Mouse (Mus musculus) kidney, embryonic 16.5 days (tissue): Measurements from ENCODE around the gene Hdac1. TPM values are rescaled to one million over a fixed set of nuclear protein-coding genes. Genes with fewer than 3 reads are reported as not detected.
"Not testable (repeated sequence)": the region's sequence is repeated elsewhere in the genome, so short reads cannot be mapped to it uniquely, and the experiment has no call there.

Experiments
- ATAC-seq: fragments of 200-750 bp; cut with Nextera tagmentation; 2 replicates; pipeline ENCODE4 v1.8.0; 2017; ENCODE audit warnings: moderate TSS enrichment; ENCODE audit not compliant: low FRiP score, low TSS enrichment
- H3K27ac ChIP-seq: fragments of 300-500 bp; sonication (generic); 2 replicates; pipeline ENCODE4 v1.5.1; 2014; ENCODE audit warnings: low read length
- H3K27me3 ChIP-seq: fragments of 300-500 bp; sonication (generic); 2 replicates; pipeline ENCODE4 v1.6.1; 2014; ENCODE audit warnings: low read length, control low read depth, mixed read lengths; ENCODE audit not compliant: insufficient read depth
- H3K36me3 ChIP-seq: fragments of 300-500 bp; sonication (generic); 2 replicates; pipeline ENCODE4 v1.6.1; 2014; ENCODE audit warnings: low read length, control low read depth, mixed read lengths; ENCODE audit not compliant: insufficient read depth
- H3K4me1 ChIP-seq: fragments of 300-500 bp; sonication (generic); 2 replicates; pipeline ENCODE4 v1.6.1; 2014; ENCODE audit warnings: low read length, control low read depth, mixed read lengths; ENCODE audit not compliant: insufficient read depth
- H3K4me2 ChIP-seq: fragments of 300-500 bp; sonication (generic); replicated peaks from 2 replicates; pipeline ENCODE4 v1.6.1; 2014; ENCODE audit warnings: low read depth, low read length
- H3K4me3 ChIP-seq: fragments of 300-500 bp; sonication (generic); 2 replicates; pipeline ENCODE4 v1.5.1; 2014; ENCODE audit warnings: mild to moderate bottlenecking, low read length
- H3K9ac ChIP-seq: fragments of 300-500 bp; sonication (generic); replicated peaks from 2 replicates; pipeline ENCODE4 v1.6.1; 2014; ENCODE audit warnings: low read length
- H3K9me3 ChIP-seq: fragments of 300-500 bp; sonication (generic); 2 replicates; pipeline ENCODE4 v1.6.1; 2016; ENCODE audit warnings: low read length, control low read depth
- WGBS: fragments of 180-500 bp; shearing (Covaris S2); extraction: QIAGEN DNeasy Blood & Tissue Kit; methylation state at CpG from one replicate; pipeline ENCODE4 v1.1.7; 2014; 5-methylcytosine and 5-hydroxymethylcytosine counted together
- polyA plus RNA-seq: library from polyadenylated mRNA; unstranded; fragments of >200 nt; fragmentation: Nextera tagmentation; extraction: Ambion mirVana; gene quantifications from 2 replicates; pipeline ENCODE4 v1.2.1, GENCODE M21; 2015

The Hdac1 gene
- polyA plus RNA-seq, 1 experiment from 2014 or later: 304 TPM

DNA sequence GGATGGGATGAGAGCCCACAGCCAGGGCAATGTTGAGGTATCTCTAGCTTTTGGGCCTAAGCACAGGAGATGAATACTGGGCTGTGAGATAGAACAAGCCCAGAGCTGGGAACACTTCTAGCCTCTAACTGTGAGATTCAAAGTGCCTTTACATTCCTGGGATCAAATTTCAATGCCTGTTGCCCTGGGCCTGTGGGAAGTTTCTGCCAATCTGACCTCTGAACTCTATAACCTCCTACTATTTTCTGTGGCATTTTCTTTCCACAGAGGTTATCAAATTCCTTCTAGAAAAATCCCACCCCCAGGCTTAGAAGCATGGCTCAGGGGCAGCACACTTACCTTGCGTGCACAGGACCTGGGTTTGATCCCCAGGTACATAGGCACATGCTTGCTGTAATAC, 7.8 kb upstream of the Hdac1 start:
- H3K9me3 ChIP-seq: 0 out of 2 replicates have a peak, but pooled peaks cover 2% of the 10 kb centered on the region
- no peaks in the 10 kb centered on the region for H3K36me3 ChIP-seq
- no peak overlapping the region for H3K4me2 ChIP-seq
- no peak overlapping the region for H3K27ac ChIP-seq
- H3K4me3 ChIP-seq: no peak overlapping the region
- no peaks in the 10 kb centered on the region for H3K27me3 ChIP-seq
- H3K9ac ChIP-seq: 0 out of 2 replicates have a peak overlapping the region, but pooled peaks have one; percentile 8
- ATAC-seq: no peak
- H3K4me1 ChIP-seq: peaks cover 10% of the 10 kb centered on the region; the same call in 1 of the 2 replicates
- 54% methylated on average over 1 of the region's 1 CpGs for WGBS

DNA sequence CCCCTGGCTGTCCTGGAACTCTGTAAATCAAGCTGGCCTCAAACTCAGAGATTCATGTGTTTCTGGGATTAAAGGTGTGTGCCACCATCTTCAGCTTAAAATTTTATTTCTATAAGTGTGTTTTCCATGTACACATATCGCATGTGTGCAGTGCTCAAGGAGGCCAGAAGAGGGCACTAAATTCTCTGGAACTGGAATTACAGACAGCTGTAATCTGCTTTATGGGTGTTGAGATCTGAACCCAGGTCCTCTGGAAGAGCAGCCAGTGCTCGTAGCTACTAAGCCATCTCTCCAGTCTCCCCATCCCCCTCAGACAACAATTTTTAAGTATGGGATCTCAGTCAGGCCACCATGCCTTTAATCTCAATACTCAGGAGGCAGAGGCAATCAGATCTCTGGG, 6.8 kb upstream of the Hdac1 start:
- Histone ChIP-seq H3K9ac (no peak overlapping the region), H3K4me3 (no peak overlapping the region), H3K9me3 (0 out of 2 replicates have a peak, but pooled peaks cover 2% of the 10 kb centered on the region), H3K4me2 (no peak overlapping the region), H3K36me3 (no peaks in the 10 kb centered on the region), H3K27me3 (no peaks in the 10 kb centered on the region), H3K4me1 (peaks cover 6% of the 10 kb centered on the region; the same call in 1 of the 2 replicates), H3K27ac (no peak overlapping the region)
- no peak for ATAC-seq
- 92% methylated on average over 2 of the region's 2 CpGs for WGBS

DNA sequence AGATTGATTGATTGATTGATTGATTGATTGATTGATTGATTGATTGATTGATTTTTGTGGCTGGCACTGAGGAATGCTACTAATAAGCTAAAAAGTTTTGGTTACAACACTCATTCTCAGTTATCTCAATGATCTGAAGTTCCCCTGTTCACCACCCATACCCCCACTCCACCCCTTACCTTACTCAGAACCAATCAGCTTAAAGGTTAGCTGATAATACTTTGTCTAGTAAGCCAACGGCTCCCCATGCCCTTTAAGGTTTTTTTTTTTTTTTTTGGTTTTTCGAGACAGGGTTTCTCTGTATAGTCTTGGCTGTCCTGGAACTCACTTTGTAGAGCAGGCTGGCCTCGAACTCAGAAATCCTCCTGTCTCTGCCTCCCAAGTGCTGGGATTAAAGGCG, 5.1 kb upstream of the Hdac1 start:
- H3K4me3 ChIP-seq, H3K4me1 ChIP-seq, H3K9me3 ChIP-seq, H3K27ac ChIP-seq, H3K9ac ChIP-seq, H3K36me3 ChIP-seq, H3K27me3 ChIP-seq, ATAC-seq, H3K4me2 ChIP-seq: not testable (repeated sequence)
- WGBS: 85% methylated on average over 4 of the region's 4 CpGs

DNA sequence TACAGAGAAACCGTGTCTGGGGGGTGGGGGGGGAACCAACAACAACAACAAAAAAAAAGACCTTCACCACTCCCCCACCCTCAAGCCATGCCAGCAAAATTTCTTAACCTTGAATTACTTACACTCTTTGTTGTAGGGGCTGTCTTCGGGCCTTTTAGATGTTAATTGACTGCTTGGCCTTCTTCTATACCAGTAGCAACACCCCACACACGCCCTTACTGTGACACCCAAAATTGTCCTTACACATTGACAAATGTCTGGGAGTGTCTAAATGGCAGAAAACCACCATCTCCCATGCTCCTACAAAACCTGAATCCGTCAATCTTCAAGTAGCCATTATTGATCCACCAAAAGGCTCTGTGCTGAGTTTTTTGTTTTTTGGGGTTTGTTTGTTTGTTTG, 1.6 kb upstream of the Hdac1 start:
- Histone ChIP-seq H3K36me3 (peaks cover 6% of the 10 kb centered on the region; the same call in 1 of the 2 replicates), H3K9me3 (no peaks in the 10 kb centered on the region), H3K27ac (no peak overlapping the region), H3K9ac (no peak overlapping the region), H3K27me3 (no peaks in the 10 kb centered on the region), H3K4me3 (no peak overlapping the region), H3K4me2 (no peak overlapping the region), H3K4me1 (peaks cover 15% of the 10 kb centered on the region)
- no peak for ATAC-seq
- WGBS: 82% methylated on average over 4 of the region's 4 CpGs

DNA sequence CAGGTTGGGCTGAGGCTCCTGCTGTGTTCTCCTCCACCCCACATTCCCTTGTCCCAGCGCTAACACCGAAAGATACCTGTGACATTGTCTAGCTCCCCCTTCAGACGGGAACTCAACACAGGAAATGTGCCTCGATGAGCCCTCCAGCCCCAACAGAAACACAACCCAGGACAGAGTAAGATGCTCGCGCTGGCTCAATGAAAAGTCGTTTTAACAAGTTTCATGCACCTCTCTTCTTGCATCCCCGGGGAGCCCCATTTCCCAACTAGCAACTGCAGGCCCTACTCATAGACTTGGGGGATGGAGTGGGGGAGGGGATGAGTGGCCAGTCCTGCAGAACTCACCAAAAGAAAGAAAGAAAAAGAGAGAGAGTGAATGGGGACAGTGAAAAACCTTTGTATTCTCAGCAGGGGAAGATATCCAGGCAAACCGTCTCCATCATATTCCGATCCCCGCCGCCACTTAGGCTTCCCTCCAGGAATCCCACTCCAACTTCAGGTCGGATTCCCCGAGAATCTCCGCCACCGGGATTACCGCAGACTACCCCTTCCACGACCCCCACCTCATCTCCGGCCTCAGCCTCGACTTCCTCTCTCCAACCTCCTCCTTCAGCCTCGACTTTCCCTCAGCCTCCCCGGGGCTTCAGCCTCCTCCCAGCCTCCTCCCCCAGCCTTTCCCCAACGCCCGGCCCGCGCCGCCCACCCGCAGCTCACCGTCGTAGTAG, 483 bp downstream of the Hdac1 start:
- H3K9ac ChIP-seq: peak overlapping the region; percentile 94
- peak; percentile 8; the same call in 1 of the 2 replicates for ATAC-seq
- no peaks in the 10 kb centered on the region for H3K27me3 ChIP-seq
- no peaks in the 10 kb centered on the region for H3K9me3 ChIP-seq
- H3K4me2 ChIP-seq: peak overlapping the region; percentile 68
- H3K36me3 ChIP-seq: peaks cover 6% of the 10 kb centered on the region; the same call in 1 of the 2 replicates
- H3K4me1 ChIP-seq: peaks cover 15% of the 10 kb centered on the region
- under 1% methylated on average over 30 of the region's 30 CpGs for WGBS
- peak overlapping the region; percentile 90 for H3K4me3 ChIP-seq
- peak overlapping the region; percentile 82 for H3K27ac ChIP-seq

DNA sequence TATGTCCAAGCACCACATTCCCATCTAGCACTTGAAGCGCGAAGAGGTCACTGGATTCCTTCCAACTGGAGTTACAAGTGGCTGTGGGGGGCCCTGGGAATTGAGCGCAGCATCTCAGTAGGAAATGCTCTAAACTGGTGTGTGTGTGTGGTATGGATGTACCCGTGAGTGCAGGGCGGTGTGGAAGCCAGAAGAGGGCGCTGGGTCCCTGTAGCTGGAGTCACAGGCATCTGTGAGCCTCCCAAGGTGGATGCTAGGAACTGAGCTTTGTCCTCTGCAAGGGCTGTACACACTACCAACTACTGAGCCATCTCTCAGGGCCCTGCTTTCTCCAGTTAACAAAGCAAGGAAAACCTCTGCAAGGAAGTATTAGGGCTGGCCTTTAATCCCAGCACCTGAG, 2.5 kb downstream of the Hdac1 start:
- Histone ChIP-seq H3K27me3 (no peaks in the 10 kb centered on the region), H3K9me3 (no peaks in the 10 kb centered on the region), H3K27ac (no peak overlapping the region), H3K4me3 (no peak overlapping the region), H3K36me3 (peaks cover 11% of the 10 kb centered on the region; the same call in 1 of the 2 replicates), H3K4me2 (no peak overlapping the region), H3K4me1 (peaks cover 15% of the 10 kb centered on the region), H3K9ac (no peak overlapping the region; the same call in 1 of the 2 replicates)
- no peak for ATAC-seq
- 91% methylated on average over 6 of the region's 6 CpGs for WGBS

DNA sequence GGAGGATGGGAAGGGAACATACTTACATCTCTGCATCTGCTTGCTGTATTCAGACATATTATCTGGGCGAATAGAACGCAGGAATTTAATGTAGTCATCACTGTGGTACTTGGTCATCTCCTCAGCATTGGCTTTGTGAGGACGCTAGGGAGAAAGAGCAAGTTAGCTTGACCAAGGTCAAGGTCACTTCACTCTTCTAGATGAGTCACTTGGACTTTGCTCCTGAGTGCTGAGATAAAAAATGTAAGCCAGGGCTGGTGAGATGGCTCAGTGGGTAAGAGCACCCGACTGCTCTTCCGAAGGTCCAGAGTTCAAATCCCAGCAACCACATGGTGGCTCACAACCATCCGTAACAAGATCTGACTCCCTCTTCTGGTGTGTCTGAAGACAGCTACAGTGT, 13.6 kb downstream of the Hdac1 start:
- not testable (repeated sequence) for ATAC-seq, H3K4me3 ChIP-seq
- WGBS: 89% methylated on average over 5 of the region's 6 CpGs

DNA sequence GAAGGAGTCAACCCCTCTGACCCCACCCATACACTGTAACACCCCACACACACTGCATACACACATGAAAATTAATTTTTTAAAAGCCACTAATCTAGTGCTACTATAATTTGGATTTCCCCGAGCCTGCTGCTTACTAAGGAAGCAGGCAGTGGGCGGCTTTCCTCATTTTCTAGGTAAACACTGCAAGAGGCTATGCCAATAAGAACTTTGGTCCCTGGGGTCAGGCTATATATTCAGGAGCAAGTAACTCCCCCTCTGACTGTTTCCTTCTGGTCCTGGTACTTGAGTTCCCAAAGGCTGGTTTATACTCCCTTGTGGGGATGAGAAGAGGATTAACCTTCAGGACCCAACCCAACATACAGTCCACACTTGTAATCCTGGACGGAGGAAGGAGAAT, 16.6 kb downstream of the Hdac1 start:
- Histone ChIP-seq H3K9ac (no peak overlapping the region), H3K27me3 (no peaks in the 10 kb centered on the region), H3K4me2 (no peak overlapping the region), H3K4me1 (no peaks in the 10 kb centered on the region), H3K4me3 (no peak overlapping the region), H3K27ac (no peak overlapping the region), H3K9me3 (no peaks in the 10 kb centered on the region), H3K36me3 (peaks cover 84% of the 10 kb centered on the region)
- 62% methylated on average over 3 of the region's 3 CpGs for WGBS
- no peak for ATAC-seq

More for the DNA sequence above, 13.6 kb downstream of the Hdac1 start:
- H3K36me3 ChIP-seq: peaks cover 75% of the 10 kb centered on the region
- not testable (repeated sequence) for H3K4me1 ChIP-seq, H3K9ac ChIP-seq, H3K27me3 ChIP-seq, H3K27ac ChIP-seq, H3K4me2 ChIP-seq, H3K9me3 ChIP-seq

DNA sequence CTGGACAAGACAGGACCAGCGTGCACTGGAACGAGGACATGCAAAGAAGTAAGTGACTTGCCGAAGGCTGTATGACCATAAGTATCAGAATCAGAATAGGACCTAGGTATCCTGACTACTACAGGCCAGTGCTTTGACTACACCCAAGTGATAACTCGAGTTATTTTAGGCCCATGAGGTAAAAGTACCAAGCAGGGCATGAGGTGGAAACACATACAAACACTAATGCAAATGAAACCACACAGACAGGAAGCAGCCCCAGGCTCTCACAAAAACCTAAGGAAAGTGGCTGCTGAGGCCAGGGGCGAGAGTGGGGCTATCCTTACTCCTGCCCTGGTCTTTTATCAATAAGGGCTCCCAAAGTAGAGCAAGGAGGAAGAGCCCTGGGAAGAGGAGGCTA, 17.2 kb downstream of the Hdac1 start:
- no peak for ATAC-seq
- H3K27me3 ChIP-seq: no peaks in the 10 kb centered on the region
- no peaks in the 10 kb centered on the region for H3K9me3 ChIP-seq
- H3K36me3 ChIP-seq: peaks cover 83% of the 10 kb centered on the region
- H3K4me2 ChIP-seq: no peak overlapping the region
- H3K4me3 ChIP-seq: no peak overlapping the region
- 90% methylated on average over 5 of the region's 5 CpGs for WGBS
- no peaks in the 10 kb centered on the region for H3K4me1 ChIP-seq
- H3K27ac ChIP-seq: no peak overlapping the region
- H3K9ac ChIP-seq: no peak overlapping the region

DNA sequence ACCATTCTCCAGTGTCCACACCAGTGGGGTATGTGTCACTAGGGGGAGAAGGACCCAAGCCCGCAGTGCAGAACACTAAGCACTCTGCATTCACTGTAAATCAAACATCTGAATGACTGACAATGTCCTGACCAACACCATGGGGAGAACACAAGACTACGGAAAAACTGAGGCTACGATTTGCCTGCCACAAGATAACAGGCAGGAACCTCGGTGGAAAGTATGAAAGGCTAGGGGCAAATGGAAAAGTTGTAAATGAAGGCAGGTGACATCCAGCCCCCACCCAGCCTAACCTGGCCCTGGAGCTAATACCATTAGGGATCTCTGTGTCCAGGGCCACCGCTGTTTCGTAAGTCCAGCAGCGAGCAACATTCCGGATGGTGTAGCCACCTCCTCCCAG, 24.0 kb downstream of the Hdac1 start:
- H3K27me3 ChIP-seq: no peaks in the 10 kb centered on the region
- H3K9ac ChIP-seq: no peak overlapping the region
- H3K4me3 ChIP-seq: no peak overlapping the region
- no peak overlapping the region for H3K4me2 ChIP-seq
- WGBS: 83% methylated on average over 8 of the region's 8 CpGs
- ATAC-seq: no peak
- H3K27ac ChIP-seq: no peak overlapping the region
- peaks cover 15% of the 10 kb centered on the region for H3K4me1 ChIP-seq
- H3K9me3 ChIP-seq: no peaks in the 10 kb centered on the region
- H3K36me3 ChIP-seq: peaks cover 68% of the 10 kb centered on the region
